Mouse (Mus musculus): Measurements from ENCODE around the gene Mstn. TPM values are rescaled to one million over a fixed set of nuclear protein-coding genes. Genes with fewer than 3 reads are reported as not detected.

Mstn gene
- polyA plus RNA-seq (2016; fragmentation: Nextera tagmentation; extraction: Ambion mirVana), result 0.88 and 1.2 TPM in 2 replicates

DNA sequence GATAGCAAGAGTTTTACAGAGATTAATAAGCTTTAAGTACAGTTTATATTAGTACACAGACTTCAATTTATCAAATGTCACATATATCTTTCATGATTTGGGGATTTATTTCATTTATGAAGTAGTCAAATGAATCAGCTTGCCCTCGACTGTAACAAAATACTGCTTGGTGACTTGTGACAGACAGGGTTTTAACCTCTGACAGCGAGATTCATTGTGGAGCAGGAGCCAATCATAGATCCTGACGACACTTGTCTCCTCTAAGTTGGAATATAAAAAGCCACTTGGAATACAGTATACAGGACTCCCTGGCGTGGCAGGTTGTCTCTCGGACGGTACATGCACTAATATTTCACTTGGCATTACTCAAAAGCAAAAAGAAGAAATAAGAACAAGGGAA lies at the start of gene Mstn:
Gene Mstn, plus strand, starts transcription at position 301 of the 400 bp plus-strand sequence.
- Histone ChIP-seq H3K27ac (peak within 1 kb of the TSS; percentile 64), H3K36me3 (no peaks in the 10 kb centered on the region), H3K27me3 (ENCODE audit: low read depth, poor library complexity, severe bottlenecking) (no peaks in the 10 kb centered on the region), H3K9me3 (replicated peaks) (no peaks in the 10 kb centered on the region), H3K4me1 (peaks cover 32% of the 10 kb centered on the region), H3K4me3 (no peak within 1 kb of the TSS)
- 79% methylated on average over 6 of the region's 6 CpGs for WGBS
- no peak for DNase-seq (ENCODE audit: low spot score)

GRCm38 (mm10) chr1:53014716-53015115 lies 46.7 kb upstream of the Mstn start:
- no peak overlapping the region for H3K4me3 ChIP-seq
- H3K27me3 ChIP-seq (ENCODE audit: low read depth, poor library complexity, severe bottlenecking), result no peaks in the 10 kb centered on the region
- H3K4me1 ChIP-seq, result no peaks in the 10 kb centered on the region
- no peaks in the 10 kb centered on the region for H3K9me3 ChIP-seq (replicated peaks)
- 90% methylated on average over 6 of the region's 6 CpGs for WGBS
- no peak for DNase-seq (ENCODE audit: low spot score)
- H3K27ac ChIP-seq, result no peak overlapping the region
- H3K36me3 ChIP-seq, result no peaks in the 10 kb centered on the region

GRCm38 (mm10) chr1:53015606-53016005 lies 45.8 kb upstream of the Mstn start:
- no peak for DNase-seq (ENCODE audit: low spot score)
- no peaks in the 10 kb centered on the region for H3K4me1 ChIP-seq
- no peaks in the 10 kb centered on the region for H3K36me3 ChIP-seq
- 82% methylated on average over 5 of the region's 5 CpGs for WGBS
- no peak overlapping the region for H3K4me3 ChIP-seq
- H3K27me3 ChIP-seq (ENCODE audit: low read depth, poor library complexity, severe bottlenecking), result no peaks in the 10 kb centered on the region
- H3K27ac ChIP-seq, result no peak overlapping the region
- H3K9me3 ChIP-seq (replicated peaks), result no peaks in the 10 kb centered on the region

GRCm38 (mm10) chr1:53018746-53019505 lies 42.5 kb upstream of the Mstn start:
- H3K4me3 ChIP-seq, result no peak overlapping the region
- H3K4me1 ChIP-seq, result no peaks in the 10 kb centered on the region
- H3K9me3 ChIP-seq (replicated peaks), result no peaks in the 10 kb centered on the region
- H3K27ac ChIP-seq, result no peak overlapping the region
- DNase-seq (ENCODE audit: low spot score), result no peak
- WGBS, result 80% methylated on average over 3 of the region's 3 CpGs
- no peaks in the 10 kb centered on the region for H3K27me3 ChIP-seq (ENCODE audit: low read depth, poor library complexity, severe bottlenecking)
- H3K36me3 ChIP-seq, result no peaks in the 10 kb centered on the region

DNA sequence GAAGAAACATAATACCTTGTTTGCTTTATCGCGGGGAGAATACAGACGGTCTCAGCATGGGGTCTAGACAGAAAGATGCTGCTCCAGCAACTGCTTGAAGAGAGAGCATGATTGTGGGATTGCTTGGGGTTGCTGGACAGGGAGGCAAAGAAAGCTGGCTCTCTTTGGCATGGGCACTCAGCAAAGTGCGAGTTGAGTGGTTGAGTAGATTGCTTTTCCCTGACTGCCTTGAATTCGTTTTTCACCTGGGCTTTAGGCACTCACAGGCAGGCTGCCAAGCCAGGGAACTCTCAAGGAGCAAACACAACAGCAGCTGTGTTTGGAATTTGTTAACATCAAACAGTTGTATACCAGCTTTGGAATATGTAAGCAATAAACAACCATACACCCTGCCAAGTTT lies 41.4 kb upstream of the Mstn start, which contains the start of gene 1700019D03Rik:
Gene 1700019D03Rik, minus strand, starts transcription at position 101 of the 400 bp plus-strand sequence.
- no peak within 1 kb of the TSS for H3K4me3 ChIP-seq
- H3K27me3 ChIP-seq (ENCODE audit: low read depth, poor library complexity, severe bottlenecking), result no peaks in the 10 kb centered on the region
- no peaks in the 10 kb centered on the region for H3K36me3 ChIP-seq
- 71% methylated on average over 5 of the region's 5 CpGs for WGBS
- H3K27ac ChIP-seq, result no peak within 1 kb of the TSS
- H3K4me1 ChIP-seq, result no peaks in the 10 kb centered on the region
- no peaks in the 10 kb centered on the region for H3K9me3 ChIP-seq (replicated peaks)
- DNase-seq (ENCODE audit: low spot score), result no peak

DNA sequence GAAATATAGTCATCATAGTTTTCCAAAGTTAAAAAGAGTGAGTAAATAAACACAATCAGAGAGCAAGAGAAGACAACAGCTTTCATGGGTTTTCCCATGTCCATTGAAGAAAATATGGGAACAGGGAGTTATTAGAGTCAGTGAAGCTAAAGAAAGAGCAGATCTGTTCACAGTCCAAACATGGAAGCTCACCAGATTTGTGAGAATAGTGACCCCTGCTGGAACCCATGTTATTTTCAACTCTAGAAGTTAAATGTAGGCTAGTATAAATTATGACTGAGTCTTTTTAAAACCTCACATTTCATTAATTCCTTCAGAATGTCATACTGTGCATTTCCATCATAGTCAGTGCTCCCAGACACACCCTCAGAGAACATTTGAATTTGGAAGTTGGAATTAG lies 28.9 kb upstream of the Mstn start:
- no peaks in the 10 kb centered on the region for H3K4me1 ChIP-seq
- no peaks in the 10 kb centered on the region for H3K36me3 ChIP-seq
- no peaks in the 10 kb centered on the region for H3K27me3 ChIP-seq (ENCODE audit: low read depth, poor library complexity, severe bottlenecking)
- DNase-seq (ENCODE audit: low spot score), result no peak
- H3K9me3 ChIP-seq (replicated peaks), result no peaks in the 10 kb centered on the region
- no peak overlapping the region for H3K27ac ChIP-seq
- H3K4me3 ChIP-seq, result no peak overlapping the region

DNA sequence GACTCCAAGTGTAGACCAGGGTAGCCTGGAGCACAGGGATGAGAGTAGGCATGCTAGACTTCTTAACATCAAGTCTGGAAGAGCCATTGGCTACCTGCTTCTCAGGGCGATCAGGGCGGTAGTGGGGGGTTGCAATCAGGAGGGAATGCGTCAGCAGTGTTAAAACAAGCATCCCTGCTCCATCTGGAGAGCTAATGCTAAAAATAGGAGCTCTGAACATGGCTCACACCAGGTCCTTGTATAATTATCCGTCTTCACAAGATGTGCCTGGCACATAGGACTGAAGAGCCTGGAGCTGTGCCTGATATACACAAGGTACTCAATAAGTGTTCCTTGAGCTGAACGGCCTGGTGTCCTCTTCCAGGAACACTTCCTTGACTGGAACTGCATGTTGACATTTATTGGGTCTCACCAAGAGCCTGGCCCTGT lies 24.0 kb upstream of the Mstn start:
- Histone ChIP-seq H3K4me1 (no peaks in the 10 kb centered on the region), H3K27ac (no peak overlapping the region), H3K36me3 (no peaks in the 10 kb centered on the region), H3K9me3 (replicated peaks) (no peaks in the 10 kb centered on the region), H3K4me3 (no peak overlapping the region), H3K27me3 (ENCODE audit: low read depth, poor library complexity, severe bottlenecking) (no peaks in the 10 kb centered on the region)
- 82% methylated on average over 5 of the region's 5 CpGs for WGBS
- no peak for DNase-seq (ENCODE audit: low spot score)

DNA sequence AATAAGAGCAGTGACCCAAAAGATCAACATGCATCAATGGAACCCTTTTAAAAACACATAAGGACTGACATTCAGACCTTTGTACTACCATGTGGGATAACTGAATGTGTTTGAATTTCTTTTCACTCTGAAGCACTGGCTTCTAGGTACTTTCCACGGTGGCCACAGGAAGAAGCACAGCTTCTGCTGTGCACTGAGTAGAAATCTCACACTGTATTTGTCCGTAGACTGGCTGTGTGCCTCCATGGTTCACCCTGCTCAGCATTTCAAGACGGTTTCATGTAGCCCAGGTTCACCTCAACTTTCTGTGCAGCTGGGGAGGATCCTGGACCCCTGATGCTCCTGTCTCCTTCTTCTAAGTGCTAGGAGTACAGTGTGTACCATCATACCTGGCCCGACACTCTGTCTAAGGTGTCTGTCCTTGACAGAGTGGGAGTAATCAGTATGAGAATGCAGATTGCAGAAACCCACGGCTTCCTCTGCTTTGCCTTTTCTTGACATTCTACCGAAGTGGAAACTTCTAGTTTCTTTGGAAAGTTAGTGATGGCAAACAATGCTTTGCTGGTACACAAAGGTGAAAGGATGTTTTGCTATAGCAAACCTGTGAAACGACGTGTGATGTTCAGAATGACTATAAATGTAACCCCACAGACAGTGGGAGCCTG lies 11.5 kb upstream of the Mstn start:
- H3K4me1 ChIP-seq, result no peaks in the 10 kb centered on the region
- DNase-seq (ENCODE audit: low spot score), result no peak
- WGBS, result 88% methylated on average over 8 of the region's 8 CpGs

GRCm38 (mm10) chr1:53053087-53054022 lies 8.1 kb upstream of the Mstn start:
- 57% methylated on average over 9 of the region's 9 CpGs for WGBS
- no peak overlapping the region for H3K4me3 ChIP-seq
- H3K9me3 ChIP-seq (replicated peaks), result no peaks in the 10 kb centered on the region
- no peaks in the 10 kb centered on the region for H3K27me3 ChIP-seq (ENCODE audit: low read depth, poor library complexity, severe bottlenecking)
- no peaks in the 10 kb centered on the region for H3K36me3 ChIP-seq
- no peak overlapping the region for H3K27ac ChIP-seq
- H3K4me1 ChIP-seq, result no peaks in the 10 kb centered on the region
- DNase-seq (ENCODE audit: low spot score), result peak; percentile 68

More for the DNA sequence above, 11.5 kb upstream of the Mstn start:
- H3K27ac ChIP-seq, result no peak overlapping the region
- H3K4me3 ChIP-seq, result no peak overlapping the region
- H3K36me3 ChIP-seq, result no peaks in the 10 kb centered on the region
- H3K27me3 ChIP-seq (ENCODE audit: low read depth, poor library complexity, severe bottlenecking), result no peaks in the 10 kb centered on the region
- no peaks in the 10 kb centered on the region for H3K9me3 ChIP-seq (replicated peaks)

GRCm38 (mm10) chr1:53059106-53059505 lies 2.3 kb upstream of the Mstn start:
- H3K36me3 ChIP-seq, result no peaks in the 10 kb centered on the region
- peaks cover 32% of the 10 kb centered on the region for H3K4me1 ChIP-seq
- no peak overlapping the region for H3K4me3 ChIP-seq
- H3K9me3 ChIP-seq (replicated peaks), result no peaks in the 10 kb centered on the region
- 72% methylated on average over 5 of the region's 5 CpGs for WGBS
- H3K27ac ChIP-seq, result no peak overlapping the region
- no peak for DNase-seq (ENCODE audit: low spot score)
- no peaks in the 10 kb centered on the region for H3K27me3 ChIP-seq (ENCODE audit: low read depth, poor library complexity, severe bottlenecking)

GRCm38 (mm10) chr1:53060499-53060898 lies 941 bp upstream of the Mstn start:
- Histone ChIP-seq H3K27ac (peak overlapping the region; percentile 64), H3K27me3 (ENCODE audit: low read depth, poor library complexity, severe bottlenecking) (no peaks in the 10 kb centered on the region), H3K9me3 (replicated peaks) (no peaks in the 10 kb centered on the region), H3K36me3 (no peaks in the 10 kb centered on the region), H3K4me3 (no peak overlapping the region), H3K4me1 (peaks cover 32% of the 10 kb centered on the region)
- DNase-seq (ENCODE audit: low spot score), result no peak
- WGBS, result 78% methylated on average over 8 of the region's 8 CpGs

DNA sequence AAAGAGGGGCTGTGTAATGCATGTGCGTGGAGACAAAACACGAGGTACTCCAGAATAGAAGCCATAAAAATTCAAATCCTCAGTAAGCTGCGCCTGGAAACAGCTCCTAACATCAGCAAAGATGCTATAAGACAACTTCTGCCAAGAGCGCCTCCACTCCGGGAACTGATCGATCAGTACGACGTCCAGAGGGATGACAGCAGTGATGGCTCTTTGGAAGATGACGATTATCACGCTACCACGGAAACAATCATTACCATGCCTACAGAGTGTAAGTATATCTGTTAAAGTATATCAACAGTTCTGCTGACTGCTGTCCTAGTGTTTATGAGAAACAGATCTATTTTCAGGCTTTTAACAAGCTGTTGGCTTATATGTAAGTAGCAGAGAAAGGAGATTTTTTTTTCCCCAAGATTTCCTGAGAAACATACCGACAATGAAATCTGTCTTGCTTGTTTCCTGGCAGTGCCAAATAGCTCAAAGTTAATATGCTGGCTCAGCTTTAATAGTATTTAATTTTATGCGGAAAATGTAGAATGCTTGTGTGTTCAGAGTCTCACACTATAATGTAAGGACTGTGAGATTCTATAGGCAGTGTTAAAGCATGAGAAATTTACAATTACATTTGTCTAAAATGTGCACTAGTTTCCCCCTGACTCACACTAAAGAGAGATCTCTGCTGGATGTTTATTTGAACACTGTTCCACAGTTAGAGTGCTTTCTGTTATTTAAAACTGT lies 600 bp downstream of the Mstn start:
- no peak overlapping the region for H3K4me3 ChIP-seq
- H3K27ac ChIP-seq, result no peak overlapping the region
- no peaks in the 10 kb centered on the region for H3K36me3 ChIP-seq
- H3K27me3 ChIP-seq (ENCODE audit: low read depth, poor library complexity, severe bottlenecking), result no peaks in the 10 kb centered on the region
- H3K9me3 ChIP-seq (replicated peaks), result no peaks in the 10 kb centered on the region
- DNase-seq (ENCODE audit: low spot score), result no peak
- peaks cover 32% of the 10 kb centered on the region for H3K4me1 ChIP-seq
- 82% methylated on average over 13 of the region's 13 CpGs for WGBS

All from limb, embryonic 10.5 days (tissue).